Mouse (Mus musculus) G1E (cell line): Measurements from ENCODE around the gene Atg14.

Source experiments
- CTCF ChIP-seq: IDR thresholded peaks from 2 replicates; pipeline ENCODE4 v1.5.1; 2012; ENCODE audit warnings: low read depth, low read length, inconsistent platforms, mixed read lengths
- GATA1 ChIP-seq: IDR thresholded peaks from 2 replicates; pipeline ENCODE4 v1.6.1; 2012; ENCODE audit warnings: borderline replicate concordance, low read length, inconsistent platforms, mixed read lengths
- GATA2 ChIP-seq: IDR thresholded peaks from 2 replicates; pipeline ENCODE4 v1.6.1; 2012; ENCODE audit warnings: low read depth, low read length, inconsistent platforms, borderline replicate concordance
- TAL1 ChIP-seq: conservative IDR thresholded peaks from 2 replicates; pipeline ENCODE4 v1.6.1; 2012; ENCODE audit warnings: low read depth, low read length, inconsistent platforms, mixed read lengths

- TF ChIP-seq CTCF (no peak), TAL1 (no peak), GATA1 (no peak), GATA2 (no peak)
Measured at GRCm38 (mm10) chr14:47504036-47504435, 66.4 kb downstream of the Atg14 start.
